Mouse (Mus musculus) lung, adult 2 months (tissue): ENCODE results near the gene Gns. TPM values are rescaled to one million over a fixed set of nuclear protein-coding genes. Genes with fewer than 3 reads are reported as not detected.

Source experiments
- DNase-seq: peaks from one replicate; pipeline ENCODE4 v3.0.0; 2022
- H3K4me1 ChIP-seq: fragments of 200-500 bp; 2 replicates; pipeline ENCODE4 v1.6.1; 2011; ENCODE audit warnings: low read length; ENCODE audit not compliant: control insufficient read depth, insufficient read depth
- H3K4me3 ChIP-seq: fragments of 200-500 bp; replicated peaks from 2 replicates; pipeline ENCODE3; 2011; ENCODE audit warnings: low read depth, mild to moderate bottlenecking, control low read depth, low read length; ENCODE audit errors: extremely low read depth
- CTCF ChIP-seq: fragments of 200-500 bp; IDR thresholded peaks from 2 replicates; pipeline ENCODE4 v1.5.1; 2011; ENCODE audit warnings: mild to moderate bottlenecking, low read length, control low read depth; ENCODE audit not compliant: insufficient read depth
- POLR2A ChIP-seq: fragments of 200-500 bp; IDR thresholded peaks from 2 replicates; pipeline ENCODE4 v1.6.1; 2011; ENCODE audit warnings: low read depth, mild to moderate bottlenecking, control low read depth, low read length, borderline replicate concordance; ENCODE audit errors: extremely low read depth
- WGBS: fragments of 180-500 bp; shearing (Covaris S2); methylation state at CpG from one replicate; pipeline ENCODE4 v1.1.7; 2018; 5-methylcytosine and 5-hydroxymethylcytosine counted together
- polyA plus RNA-seq: library from polyadenylated mRNA; depleted of rRNA; stranded (reverse); fragments of >200 nt; gene quantifications from 2 replicates; pipeline ENCODE4 v1.2.3, GENCODE M21; 2012; rRNA removed

The Gns gene
- polyA plus RNA-seq, 1 experiment = 149 TPM

DNA sequence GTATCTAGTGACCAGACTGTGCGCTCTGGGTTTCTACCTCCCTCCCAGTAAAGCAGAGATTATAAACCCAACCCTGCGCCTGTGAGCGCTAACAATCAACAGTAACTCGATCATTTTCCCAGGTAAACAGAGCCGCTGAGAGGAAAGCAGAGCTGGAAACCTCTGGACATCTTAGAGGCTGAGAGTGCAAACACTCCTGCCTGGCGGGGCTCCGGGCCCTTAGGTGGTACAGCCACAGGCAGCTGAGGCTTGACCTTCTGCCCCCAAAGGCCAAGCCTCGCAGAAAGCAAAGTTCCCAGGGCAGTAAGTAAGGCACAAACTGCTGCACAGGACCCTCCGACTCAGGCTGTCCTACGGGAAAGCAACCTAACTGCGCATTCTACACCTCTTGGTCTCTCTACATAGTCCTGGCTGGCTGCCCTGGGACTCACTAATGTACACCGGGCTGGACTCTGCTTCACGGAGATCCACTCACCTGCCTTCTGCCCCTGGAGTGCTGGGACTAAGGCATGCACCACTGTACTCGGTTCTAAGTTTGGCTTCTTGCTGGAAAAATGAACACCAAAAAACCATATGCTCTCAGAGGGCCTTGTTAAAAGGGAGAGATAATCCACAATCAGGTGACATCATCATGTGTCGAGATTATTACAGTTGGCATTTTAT, 69.7 kb downstream of the Gns start:
- 67% methylated on average over 15 of the region's 15 CpGs for WGBS
- DNase-seq = no peak
- Histone ChIP-seq H3K4me3 (no peak overlapping the region), H3K4me1 (peaks cover 45% of the 10 kb centered on the region)
- TF ChIP-seq POLR2A (no peak), CTCF (no peak)

DNA sequence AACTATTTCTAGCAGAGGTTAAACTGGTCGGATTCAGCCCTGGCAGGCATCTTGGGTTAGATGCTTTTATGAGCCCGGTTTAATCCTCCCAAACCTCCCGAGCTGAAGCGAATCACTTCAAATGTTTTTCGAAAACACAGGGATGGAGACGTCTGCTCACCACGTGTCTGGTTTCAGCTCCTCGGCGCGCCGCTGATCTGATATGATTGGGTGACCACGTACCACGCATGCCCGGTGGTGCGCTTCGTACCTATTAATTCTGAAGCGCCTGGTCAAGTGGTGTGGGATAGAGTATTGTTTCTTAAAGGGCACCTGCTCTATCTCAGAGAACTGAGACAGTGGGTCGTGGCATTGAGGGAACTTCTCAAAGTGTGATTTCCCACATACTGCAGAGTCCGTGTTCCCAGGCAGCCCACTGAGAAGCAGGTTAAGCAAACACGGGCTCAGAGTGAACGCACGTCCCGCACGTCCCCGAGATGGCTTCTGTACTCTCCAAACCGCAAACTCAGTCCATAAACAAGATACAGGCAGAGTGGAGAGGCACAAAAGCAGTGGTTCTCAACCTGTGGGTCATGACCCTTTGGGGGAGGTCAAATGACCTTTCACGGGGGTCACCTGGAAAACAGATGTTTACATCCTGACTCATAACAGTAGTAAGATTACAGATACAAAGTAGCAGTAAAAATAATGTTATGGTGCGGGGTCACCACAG, 70.8 kb downstream of the Gns start:
- WGBS = 55% methylated on average over 28 of the region's 28 CpGs

DNA sequence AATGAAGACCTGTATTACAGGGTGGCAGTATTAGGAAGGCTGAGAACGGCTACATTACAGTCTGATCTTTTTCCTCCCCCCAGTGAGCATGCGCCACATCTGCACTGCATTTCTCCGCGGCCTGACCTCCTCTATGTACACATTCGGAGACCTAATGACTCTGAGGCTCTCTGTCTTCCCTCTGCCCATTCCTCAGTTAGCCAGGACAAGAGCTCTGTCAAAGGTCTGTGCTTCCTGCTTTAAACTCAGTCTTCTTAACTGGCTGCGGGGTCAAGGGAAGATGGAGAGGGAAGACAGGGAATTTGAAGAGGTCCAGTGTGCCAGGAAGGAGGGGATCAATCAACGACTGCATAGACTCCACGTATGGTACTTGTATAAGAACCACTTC, 71.4 kb downstream of the Gns start:
- Histone ChIP-seq H3K4me1 (peaks cover 38% of the 10 kb centered on the region), H3K4me3 (no peak overlapping the region)
- 28% methylated on average over 8 of the region's 8 CpGs for WGBS
- no peak for DNase-seq
- TF ChIP-seq CTCF (no peak), POLR2A (no peak)

More for the DNA sequence above, 70.8 kb downstream of the Gns start:
- TF ChIP-seq CTCF (no peak), POLR2A (no peak)
- H3K4me1 ChIP-seq = peaks cover 44% of the 10 kb centered on the region
- H3K4me3 ChIP-seq = no peak overlapping the region
- no peak for DNase-seq

DNA sequence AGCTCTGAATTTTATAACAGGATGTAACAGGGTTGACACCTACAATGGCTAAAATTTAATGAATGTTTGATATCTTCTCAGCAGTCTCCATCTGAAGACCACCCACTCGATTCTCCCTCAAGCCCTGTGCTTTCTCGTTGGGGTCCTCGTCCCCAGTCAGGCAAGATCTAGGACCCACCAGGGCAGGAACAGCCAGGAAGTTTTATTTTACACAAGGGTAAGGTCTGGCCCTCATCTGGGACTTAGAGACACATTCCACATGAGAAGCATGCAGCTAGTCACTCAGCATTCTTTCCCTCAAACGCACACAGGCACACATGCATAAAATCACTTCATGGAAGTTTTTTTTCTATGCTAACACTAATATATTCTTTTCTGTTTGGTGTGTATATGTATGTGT, 71.8 kb downstream of the Gns start:
- TF ChIP-seq CTCF = no peak
- no peak for TF ChIP-seq POLR2A
- 29% methylated on average over 4 of the region's 4 CpGs for WGBS
- Histone ChIP-seq H3K4me1 (peaks cover 35% of the 10 kb centered on the region), H3K4me3 (no peak overlapping the region)
- DNase-seq = no peak

DNA sequence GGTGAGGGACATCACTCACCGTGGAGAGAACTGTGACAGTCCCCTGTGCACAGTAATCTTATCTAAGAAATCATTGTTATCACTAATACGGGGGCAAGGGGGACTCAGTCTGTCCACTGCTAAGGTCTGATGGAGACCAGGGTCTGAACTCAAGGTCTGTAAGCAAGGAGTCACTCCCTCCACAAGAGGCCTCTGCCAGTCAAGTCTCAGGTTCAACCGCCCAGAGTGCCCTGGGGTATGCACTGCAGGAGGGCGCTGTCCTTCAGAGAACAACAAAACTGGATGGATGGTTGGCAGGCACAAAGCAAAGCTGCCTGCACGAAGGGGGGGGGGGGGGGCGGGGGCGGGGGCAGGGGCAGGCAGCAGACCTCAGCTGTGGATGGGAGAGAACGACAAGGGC, 73.2 kb downstream of the Gns start:
- 56% methylated on average over 5 of the region's 8 CpGs for WGBS
- TF ChIP-seq POLR2A = no peak
- no peak for TF ChIP-seq CTCF
- Histone ChIP-seq H3K4me1 (peaks cover 25% of the 10 kb centered on the region), H3K4me3 (no peak overlapping the region)
- DNase-seq = no peak

GRCm38 (mm10) chr10:121439310-121439731, 74.4 kb downstream of the Gns start:
- no peak for DNase-seq
- Histone ChIP-seq H3K4me1 (peaks cover 27% of the 10 kb centered on the region), H3K4me3 (no peak overlapping the region)
- 29% methylated on average over 12 of the region's 12 CpGs for WGBS
- TF ChIP-seq CTCF (no peak), POLR2A (no peak)

DNA sequence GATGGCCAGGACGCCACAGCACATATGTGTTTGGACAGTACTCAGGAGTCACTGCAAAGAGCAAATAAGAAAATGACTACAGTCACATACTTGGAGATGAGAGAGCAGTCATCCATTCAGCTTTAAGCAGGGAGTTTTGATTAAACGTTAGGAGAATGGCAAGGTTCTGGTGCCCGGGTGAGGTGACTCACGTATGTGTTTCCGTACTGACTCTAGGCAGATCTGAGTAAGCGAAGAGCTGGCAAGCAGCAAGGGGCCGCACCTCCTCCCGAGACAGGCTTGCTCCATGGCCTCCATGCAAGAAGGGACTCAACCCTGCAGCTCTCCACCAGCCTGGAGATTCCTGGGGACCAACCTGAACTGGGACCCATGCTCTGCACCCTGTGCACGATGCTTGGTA, 78.9 kb downstream of the Gns start:
- WGBS = 62% methylated on average over 9 of the region's 9 CpGs
- TF ChIP-seq POLR2A (no peak), CTCF (no peak)

DNA sequence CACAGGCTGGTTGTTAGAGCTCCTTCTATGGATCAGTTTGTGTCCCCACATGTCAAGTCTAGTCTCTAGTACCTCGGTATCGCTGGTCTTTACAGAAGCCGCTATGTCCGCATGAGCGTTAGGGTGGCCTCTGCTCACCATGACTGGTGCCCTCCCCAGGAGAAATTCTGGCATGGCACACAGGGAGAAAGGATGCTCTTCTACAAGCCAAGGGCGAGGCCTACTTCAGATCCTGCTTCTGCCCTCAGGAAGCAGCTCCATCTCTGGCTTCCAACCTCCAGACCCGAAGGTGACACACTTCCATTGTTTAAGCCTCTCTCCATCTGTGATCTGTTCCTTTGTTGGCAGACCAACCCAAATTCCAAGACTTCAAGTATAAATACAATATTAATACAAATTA, 79.3 kb downstream of the Gns start:
- Histone ChIP-seq H3K4me3 (no peak overlapping the region), H3K4me1 (peaks cover 28% of the 10 kb centered on the region)
- TF ChIP-seq POLR2A (no peak), CTCF (no peak)
- 65% methylated on average over 7 of the region's 7 CpGs for WGBS
- DNase-seq = no peak

More for the DNA sequence above, 78.9 kb downstream of the Gns start:
- Histone ChIP-seq H3K4me3 (no peak overlapping the region), H3K4me1 (peaks cover 31% of the 10 kb centered on the region)
- DNase-seq = no peak

DNA sequence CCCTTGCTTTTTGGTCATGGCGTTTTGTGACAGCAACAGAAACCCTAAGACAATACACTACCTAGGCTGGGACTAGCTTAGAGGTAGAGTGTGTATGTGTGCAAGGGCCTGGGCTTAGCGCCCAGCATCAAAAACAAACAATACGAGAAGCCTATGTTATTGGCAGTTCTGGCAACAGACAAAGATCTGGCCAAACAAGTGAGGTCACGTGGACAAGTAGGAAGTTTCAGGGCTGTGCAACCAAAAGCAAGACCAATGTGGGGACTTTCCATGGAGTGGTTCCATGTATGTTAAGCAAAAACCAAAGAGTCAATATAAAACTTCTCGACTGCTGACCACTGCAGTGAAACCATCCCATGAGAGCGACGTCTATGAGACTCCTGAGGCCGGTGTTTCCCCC, 80.9 kb downstream of the Gns start:
- TF ChIP-seq POLR2A (no peak), CTCF (no peak)
- Histone ChIP-seq H3K4me3 (no peak overlapping the region), H3K4me1 (peaks cover 17% of the 10 kb centered on the region)
- WGBS = 49% methylated on average over 8 of the region's 8 CpGs
- DNase-seq = no peak

Other genes with a start within 250 kb of the Gns start
- 11.4 and 14.1 TPM in 2 replicates for gene Tbc1d30, start 13.8 kb upstream of the Gns start, polyA plus RNA-seq
- gene Rassf3, start 111.3 kb downstream of the Gns start, polyA plus RNA-seq = 66.7 and 97.0 TPM in 2 replicates
- 8.9 and 20.4 TPM in 2 replicates for gene Tbk1, start 221.7 kb downstream of the Gns start, polyA plus RNA-seq